Mouse (Mus musculus) neural tube, embryonic 11.5 days (tissue): Measurements from ENCODE around the gene Pskh1. TPM values are rescaled to one million over a fixed set of nuclear protein-coding genes. Genes with fewer than 3 reads are reported as not detected.

Source experiments
- ATAC-seq: fragments of 200-750 bp; cut with Nextera tagmentation; 2 replicates; pipeline ENCODE4 v1.8.0; 2017; ENCODE audit warnings: moderate number of reproducible peaks, mild to moderate bottlenecking, moderate TSS enrichment, moderate library complexity; ENCODE audit not compliant: insufficient read depth, low FRiP score, low TSS enrichment
- DNase-seq: peaks from one replicate; pipeline ENCODE4 v3.0.0-alpha.2; 2015; ENCODE audit warnings: low spot score
- H3K27ac ChIP-seq: fragments of 300-500 bp; sonication (generic); 2 replicates; pipeline ENCODE4 v1.5.1; 2014; ENCODE audit warnings: low read depth, mild to moderate bottlenecking, low read length
- H3K27me3 ChIP-seq: fragments of 300-500 bp; sonication (generic); 2 replicates; pipeline ENCODE4 v1.6.1; 2014; ENCODE audit warnings: mild to moderate bottlenecking, low read length, mixed read lengths; ENCODE audit not compliant: control insufficient read depth, insufficient read depth
- H3K36me3 ChIP-seq: fragments of 300-500 bp; sonication (generic); 2 replicates; pipeline ENCODE4 v1.6.1; 2014; ENCODE audit warnings: mild to moderate bottlenecking, low read length, moderate library complexity, mixed read lengths; ENCODE audit not compliant: control insufficient read depth, insufficient read depth
- H3K4me1 ChIP-seq: fragments of 300-500 bp; sonication (generic); 2 replicates; pipeline ENCODE4 v1.6.1; 2014; ENCODE audit warnings: low read length, mixed read lengths; ENCODE audit not compliant: control insufficient read depth, insufficient read depth
- H3K4me2 ChIP-seq: fragments of 300-500 bp; sonication (generic); 2 replicates; pipeline ENCODE4 v1.6.1; 2014; ENCODE audit warnings: low read depth, mild to moderate bottlenecking, moderate library complexity
- H3K4me3 ChIP-seq: fragments of 300-500 bp; sonication (generic); 2 replicates; pipeline ENCODE4 v1.5.1; 2014; ENCODE audit warnings: low read depth, low read length
- H3K9ac ChIP-seq: fragments of 300-500 bp; sonication (generic); 2 replicates; pipeline ENCODE4 v1.6.1; 2014; ENCODE audit warnings: mild to moderate bottlenecking, low read length
- H3K9me3 ChIP-seq: fragments of 300-500 bp; sonication (generic); 2 replicates; pipeline ENCODE4 v1.6.1; 2016; ENCODE audit warnings: low read length; ENCODE audit not compliant: control insufficient read depth
- WGBS: fragments of 180-500 bp; shearing (Covaris S2); extraction: QIAGEN DNeasy Blood & Tissue Kit; methylation state at CpG from one replicate; pipeline ENCODE4 v1.1.7; 2014; 5-methylcytosine and 5-hydroxymethylcytosine counted together
- polyA plus RNA-seq: library from polyadenylated mRNA; unstranded; fragments of >200 nt; fragmentation: Nextera tagmentation; extraction: Ambion mirVana; gene quantifications from 2 replicates; pipeline ENCODE4 v1.2.1, GENCODE M21; 2014

The Pskh1 gene
- polyA plus RNA-seq, 1 experiment from 2014 or later: 20.4 TPM

DNA sequence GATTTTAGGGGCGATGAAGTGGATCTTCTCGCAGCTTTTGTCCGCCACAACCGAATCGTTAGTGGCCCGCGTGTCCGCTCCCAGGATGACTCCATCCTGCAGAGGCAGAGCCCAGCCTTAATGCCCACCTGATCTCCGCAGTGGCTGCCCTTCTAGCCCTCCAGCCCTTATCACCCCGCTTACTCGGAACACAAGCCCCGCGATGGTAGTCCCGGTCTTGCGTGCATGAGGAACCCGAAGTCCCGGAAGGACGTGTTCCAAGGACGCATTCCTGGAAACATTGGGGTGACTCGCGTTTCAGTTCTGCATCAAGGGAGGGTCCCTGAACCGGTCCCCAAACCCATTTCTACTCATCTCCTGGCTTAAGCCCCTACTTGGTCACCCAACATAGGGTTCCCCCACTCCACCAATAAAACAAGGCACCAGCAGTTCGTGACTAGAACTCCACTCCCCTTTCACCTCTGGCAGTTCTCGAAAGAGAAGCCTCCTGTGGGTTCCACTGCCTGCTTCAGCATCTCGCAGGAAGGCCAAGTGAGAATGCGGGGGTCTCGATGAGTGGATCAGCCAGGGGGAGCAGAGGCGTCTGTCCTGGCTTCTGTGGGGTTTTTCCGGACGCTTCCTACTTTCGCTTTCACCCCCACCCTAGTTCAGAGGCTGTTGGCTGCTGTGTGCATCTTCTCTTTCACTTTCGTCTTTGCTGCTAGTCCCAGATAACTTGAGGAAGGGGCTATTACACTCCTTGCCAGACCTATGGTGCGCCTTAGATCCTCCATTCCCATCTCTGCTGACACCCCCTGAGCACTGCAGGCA, 37.5 kb downstream of the Pskh1 start:
- Histone ChIP-seq H3K9ac (peak overlapping the region; percentile 79), H3K27ac (peak overlapping the region; percentile 83), H3K36me3 (no peaks in the 10 kb centered on the region), H3K4me2 (peak overlapping the region; percentile 97), H3K9me3 (no peaks in the 10 kb centered on the region), H3K4me3 (peak overlapping the region; percentile 74), H3K27me3 (no peaks in the 10 kb centered on the region), H3K4me1 (peaks cover 10% of the 10 kb centered on the region)
- DNase-seq: peak; percentile 51
- ATAC-seq: peak; percentile 59
- WGBS: under 1% methylated on average over 33 of the region's 33 CpGs

DNA sequence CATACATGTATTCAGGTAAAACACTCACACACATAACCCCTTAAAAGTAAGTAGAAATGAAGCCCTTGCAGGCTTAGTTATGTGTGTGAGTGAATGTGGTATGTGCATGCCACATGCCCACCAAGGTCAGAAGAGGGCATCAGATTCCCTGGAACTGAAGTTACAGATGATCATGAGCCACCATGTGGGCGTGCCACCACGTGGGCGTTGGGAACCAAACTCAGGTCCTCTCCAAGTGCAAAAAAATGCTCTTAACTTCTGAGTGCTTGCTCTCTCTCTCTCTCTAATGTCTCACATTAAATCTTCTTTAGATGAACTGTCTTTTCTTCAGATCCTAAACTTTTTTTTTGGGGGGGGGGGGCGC, 38.0 kb downstream of the Pskh1 start, which contains the start of gene Psmb10:
Gene Psmb10 (minus strand): TSS at position 139 of the 364 bp plus-strand sequence.
- no peaks in the 10 kb centered on the region for H3K27me3 ChIP-seq
- peak within 1 kb of the TSS; percentile 97 for H3K4me2 ChIP-seq
- peak within 1 kb of the TSS; percentile 74 for H3K4me3 ChIP-seq
- 43% methylated on average over 4 of the region's 4 CpGs for WGBS
- peak within 1 kb of the TSS; percentile 83 for H3K27ac ChIP-seq
- H3K9ac ChIP-seq: peak within 1 kb of the TSS; percentile 79
- H3K4me1 ChIP-seq: peaks cover 10% of the 10 kb centered on the region
- no peaks in the 10 kb centered on the region for H3K9me3 ChIP-seq
- DNase-seq (no peak), ATAC-seq (no peak)
- no peaks in the 10 kb centered on the region for H3K36me3 ChIP-seq

DNA sequence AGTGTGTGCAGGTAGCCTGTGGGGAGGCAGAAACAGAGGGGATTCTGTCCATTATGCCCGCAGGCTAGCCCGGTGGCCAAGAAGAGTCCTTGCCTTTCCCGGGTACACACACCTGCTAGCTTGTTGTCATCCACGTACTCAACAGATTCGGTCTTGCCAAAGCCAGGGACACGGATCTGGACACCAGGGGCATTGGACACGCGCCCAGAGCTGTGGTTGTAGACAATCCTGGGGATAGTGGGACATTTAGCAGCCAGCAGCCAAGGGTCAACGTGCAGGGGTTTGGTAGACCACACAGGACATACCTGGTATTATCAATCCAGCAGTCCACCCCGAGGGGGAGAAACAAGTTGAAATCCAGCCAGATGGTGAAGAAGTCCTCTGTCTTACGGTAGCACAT, 41.8 kb downstream of the Pskh1 start:
- H3K4me2 ChIP-seq: no peak overlapping the region
- no peak overlapping the region for H3K9ac ChIP-seq
- peaks cover 5% of the 10 kb centered on the region for H3K36me3 ChIP-seq
- no peak overlapping the region for H3K4me3 ChIP-seq
- no peaks in the 10 kb centered on the region for H3K9me3 ChIP-seq
- no peaks in the 10 kb centered on the region for H3K27me3 ChIP-seq
- no peak overlapping the region for H3K27ac ChIP-seq
- peaks cover 4% of the 10 kb centered on the region; the same call in 1 of the 2 replicates for H3K4me1 ChIP-seq
- DNase-seq (no peak), ATAC-seq (no peak)
- WGBS: 96% methylated on average over 11 of the region's 11 CpGs

DNA sequence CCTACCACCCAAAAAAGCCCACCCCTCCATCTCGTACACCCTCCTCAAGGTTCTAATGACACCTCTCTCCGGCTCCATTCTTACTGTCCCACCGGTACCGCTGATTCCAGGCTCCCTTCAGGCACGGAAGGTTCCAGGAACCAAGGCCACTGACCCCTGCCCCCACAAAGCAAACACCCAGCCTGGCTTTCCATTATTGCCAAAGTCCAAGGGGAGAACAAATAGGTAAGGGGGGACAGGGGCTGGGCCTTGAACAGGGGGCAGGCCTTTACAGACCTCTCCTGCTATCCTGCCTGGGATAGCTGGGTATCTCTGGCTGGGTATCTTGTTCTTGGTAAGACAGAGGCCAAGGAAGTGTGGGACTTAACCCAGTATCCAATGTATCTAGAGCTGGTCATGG, 42.3 kb downstream of the Pskh1 start:
- Histone ChIP-seq H3K9ac (no peak overlapping the region), H3K27me3 (no peaks in the 10 kb centered on the region), H3K9me3 (no peaks in the 10 kb centered on the region), H3K36me3 (peaks cover 5% of the 10 kb centered on the region), H3K27ac (no peak overlapping the region), H3K4me3 (no peak overlapping the region), H3K4me1 (peaks cover 4% of the 10 kb centered on the region; the same call in 1 of the 2 replicates), H3K4me2 (no peak overlapping the region)
- no peak for ATAC-seq
- no peak for DNase-seq
- 100% methylated on average over 5 of the region's 5 CpGs for WGBS

DNA sequence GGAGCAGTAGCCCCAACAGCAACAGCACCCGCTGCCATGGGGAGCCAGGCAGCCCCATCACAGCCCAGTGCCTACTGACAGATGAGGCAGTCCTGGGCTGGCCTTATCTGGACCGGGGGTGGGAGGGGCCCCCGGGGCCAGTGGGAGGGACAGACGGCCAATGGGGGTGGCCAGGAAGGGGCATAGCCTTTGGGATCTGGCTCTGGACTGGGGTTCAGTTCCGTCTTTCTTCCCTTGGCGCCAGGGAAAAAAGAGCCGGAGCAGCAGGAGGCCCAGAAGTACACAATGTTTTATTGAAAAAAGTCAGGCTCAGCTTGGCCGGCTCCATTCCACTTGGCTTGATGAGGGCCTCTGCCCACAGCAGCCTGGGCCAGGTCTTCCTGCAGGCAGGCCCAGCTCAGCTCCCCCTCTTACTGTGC, 43.1 kb downstream of the Pskh1 start, which contains the start of gene Lcat:
Gene Lcat (minus strand): TSS at position 62 of the 419 bp plus-strand sequence.
- Histone ChIP-seq H3K4me3 (no peak within 1 kb of the TSS), H3K9me3 (no peaks in the 10 kb centered on the region), H3K27me3 (no peaks in the 10 kb centered on the region), H3K4me2 (no peak within 1 kb of the TSS), H3K9ac (no peak within 1 kb of the TSS), H3K4me1 (no peaks in the 10 kb centered on the region), H3K27ac (no peak within 1 kb of the TSS), H3K36me3 (peaks cover 5% of the 10 kb centered on the region)
- ATAC-seq (no peak), DNase-seq (no peak)
- 81% methylated on average over 8 of the region's 8 CpGs for WGBS

DNA sequence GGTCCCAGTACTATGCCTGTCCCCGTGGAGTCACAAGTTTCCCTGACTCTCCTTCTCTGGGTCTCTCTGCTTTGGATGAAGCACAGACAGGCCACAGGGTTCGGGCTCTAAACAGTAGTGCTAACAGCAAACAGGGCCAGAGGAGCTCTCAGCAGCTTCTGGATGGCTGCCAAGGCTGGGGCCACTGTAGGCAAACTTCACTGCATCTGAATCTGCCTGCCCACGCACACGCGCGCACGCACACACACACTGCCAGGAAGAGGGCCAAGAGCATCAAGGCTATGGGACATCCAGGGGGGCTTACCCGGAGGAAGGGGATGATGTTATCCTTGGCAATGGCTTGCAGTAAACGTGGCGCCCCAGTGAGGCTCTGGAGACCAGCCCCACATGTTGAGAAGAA, 49.1 kb downstream of the Pskh1 start:
- Histone ChIP-seq H3K9ac (no peak overlapping the region), H3K4me1 (no peaks in the 10 kb centered on the region), H3K4me3 (no peak overlapping the region), H3K27me3 (no peaks in the 10 kb centered on the region), H3K27ac (no peak overlapping the region), H3K4me2 (no peak overlapping the region), H3K36me3 (peaks cover 5% of the 10 kb centered on the region), H3K9me3 (no peaks in the 10 kb centered on the region)
- DNase-seq (no peak), ATAC-seq (no peak)
- 93% methylated on average over 10 of the region's 10 CpGs for WGBS

DNA sequence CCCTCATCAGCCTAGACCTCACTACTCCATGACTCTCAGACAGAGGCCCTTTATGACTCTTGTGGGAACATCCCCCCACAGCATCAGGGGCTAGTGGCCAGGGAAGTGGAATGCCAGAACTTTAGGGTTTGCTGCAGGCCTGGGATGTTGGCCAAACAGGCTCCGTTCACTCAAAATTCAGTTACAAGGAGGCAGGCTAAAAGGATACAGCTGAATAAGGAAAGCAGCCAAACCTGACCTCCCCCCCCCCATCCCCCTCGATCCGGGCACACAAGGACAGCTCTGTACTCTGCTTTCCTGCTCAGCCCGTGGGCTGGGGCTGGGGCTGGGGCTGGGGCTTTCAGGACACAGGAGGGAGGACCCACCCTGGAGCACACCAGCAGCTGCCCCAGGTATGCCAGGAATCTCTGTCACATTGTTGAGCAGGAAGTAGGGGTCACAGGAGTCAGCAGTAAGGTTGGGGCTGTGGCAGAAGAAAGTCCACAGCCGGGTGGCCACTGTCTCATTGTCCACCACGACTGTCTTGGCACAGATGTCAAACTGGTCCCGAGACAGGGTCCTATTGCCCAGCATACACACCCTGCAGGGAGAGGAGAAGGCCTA, 50.9 kb downstream of the Pskh1 start:
- Histone ChIP-seq H3K9ac (no peak overlapping the region), H3K27me3 (no peaks in the 10 kb centered on the region), H3K4me3 (no peak overlapping the region), H3K9me3 (no peaks in the 10 kb centered on the region), H3K27ac (no peak overlapping the region), H3K36me3 (no peaks in the 10 kb centered on the region; the same call in 1 of the 2 replicates), H3K4me1 (no peaks in the 10 kb centered on the region), H3K4me2 (no peak overlapping the region)
- DNase-seq: no peak
- WGBS: 65% methylated on average over 7 of the region's 7 CpGs
- no peak for ATAC-seq

DNA sequence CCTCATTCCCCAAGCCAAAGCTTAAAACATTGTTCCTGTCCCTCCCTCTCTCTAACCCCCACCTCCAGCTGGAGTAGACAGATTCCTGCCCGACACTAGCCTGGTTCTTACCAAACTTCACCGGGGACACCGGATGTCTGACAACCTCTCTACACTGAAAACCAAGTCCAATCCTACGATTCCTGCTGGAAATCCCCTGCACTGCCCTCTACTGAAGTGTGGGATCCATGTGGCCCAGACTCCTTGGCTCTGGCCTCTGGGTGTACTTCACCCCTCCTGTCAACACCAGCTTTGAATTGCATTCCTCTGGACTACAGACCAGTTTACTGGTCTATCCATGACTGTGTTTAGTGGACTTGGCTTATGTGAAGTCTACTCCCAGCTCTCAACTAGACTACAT, 56.3 kb downstream of the Pskh1 start:
- no peak overlapping the region for H3K4me2 ChIP-seq
- no peaks in the 10 kb centered on the region for H3K4me1 ChIP-seq
- WGBS: 94% methylated on average over 4 of the region's 4 CpGs
- H3K27ac ChIP-seq: no peak overlapping the region
- H3K36me3 ChIP-seq: no peaks in the 10 kb centered on the region
- no peak overlapping the region for H3K4me3 ChIP-seq
- no peak for DNase-seq
- no peaks in the 10 kb centered on the region for H3K9me3 ChIP-seq
- no peaks in the 10 kb centered on the region for H3K27me3 ChIP-seq
- no peak for ATAC-seq
- H3K9ac ChIP-seq: no peak overlapping the region

DNA sequence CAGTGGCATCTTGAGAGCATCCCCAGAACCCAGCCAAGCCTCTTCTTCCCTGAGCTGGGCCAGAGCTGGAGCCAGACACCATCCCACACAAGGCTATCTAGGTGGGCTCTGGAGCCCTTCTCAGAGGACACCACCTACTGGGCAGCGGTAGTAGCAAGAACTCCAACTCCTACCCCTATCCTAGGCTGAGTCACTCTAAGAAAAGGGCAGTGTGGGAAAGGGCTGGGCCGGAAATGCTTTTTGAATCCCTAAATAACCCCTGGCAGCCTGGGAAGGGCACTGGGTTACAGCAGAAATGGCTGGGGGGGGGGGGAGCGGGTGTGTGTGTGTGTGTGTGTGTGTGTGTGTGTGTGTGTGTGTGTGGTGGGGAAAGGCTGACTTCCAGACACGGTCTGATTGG, 57.6 kb downstream of the Pskh1 start:
- H3K27me3 ChIP-seq: no peaks in the 10 kb centered on the region
- no peak overlapping the region for H3K4me2 ChIP-seq
- ATAC-seq (no peak), DNase-seq (no peak)
- no peak overlapping the region for H3K4me3 ChIP-seq
- 82% methylated on average over 3 of the region's 4 CpGs for WGBS
- no peaks in the 10 kb centered on the region for H3K9me3 ChIP-seq
- H3K27ac ChIP-seq: no peak overlapping the region
- no peaks in the 10 kb centered on the region for H3K4me1 ChIP-seq
- no peaks in the 10 kb centered on the region for H3K36me3 ChIP-seq
- H3K9ac ChIP-seq: no peak overlapping the region
